Mouse (Mus musculus): ENCODE measurements around the gene Grip1.

Grip1 gene

GRCm38 (mm10) chr10:119558432-119558831, 104.8 kb downstream of the Grip1 start:
- intact Hi-C loops (cut with DNase I) = no loop called here

GRCm38 (mm10) chr10:119564862-119565261, 111.2 kb downstream of the Grip1 start:
- intact Hi-C loops (cut with DNase I) = no loop called here

- intact Hi-C loops (cut with DNase I) = no loop called here
These were observed 119.5 kb downstream of the Grip1 start for GRCm38 (mm10) chr10:119573134-119573533.

GRCm38 (mm10) chr10:119575780-119576179, 122.2 kb downstream of the Grip1 start:
- intact Hi-C loops (cut with DNase I) = no loop called here

- intact Hi-C loops (cut with DNase I) = no loop called here
These were observed 126.4 kb downstream of the Grip1 start for GRCm38 (mm10) chr10:119580024-119580423.

GRCm38 (mm10) chr10:119584666-119585065, 131.0 kb downstream of the Grip1 start:
- intact Hi-C loops (cut with DNase I) = no loop called here

- intact Hi-C loops (cut with DNase I) = no loop called here
These were observed 133.3 kb downstream of the Grip1 start for GRCm38 (mm10) chr10:119586976-119587375.

GRCm38 (mm10) chr10:119596822-119597221, 143.2 kb downstream of the Grip1 start:
- intact Hi-C loops (cut with DNase I) = no loop called here

GRCm38 (mm10) chr10:119607501-119607900, 153.9 kb downstream of the Grip1 start:
- intact Hi-C loops (cut with DNase I) = loop anchor here (10.0 kb wide), 1 partner anchor 203 kb away; no protein-coding TSS in a partner anchor

GRCm38 (mm10) chr10:119608998-119609397, 155.4 kb downstream of the Grip1 start:
- intact Hi-C loops (cut with DNase I) = loop anchor here (10.0 kb wide), 1 partner anchor 204 kb away; no protein-coding TSS in a partner anchor

GRCm38 (mm10) chr10:119610279-119610895, 156.8 kb downstream of the Grip1 start:
- intact Hi-C loops (cut with DNase I) = no loop called here

GRCm38 (mm10) chr10:119612034-119612433, 158.4 kb downstream of the Grip1 start:
- intact Hi-C loops (cut with DNase I) = no loop called here

GRCm38 (mm10) chr10:119614726-119615125, 161.1 kb downstream of the Grip1 start:
- intact Hi-C loops (cut with DNase I) = no loop called here

- intact Hi-C loops (cut with DNase I) = no loop called here
These were observed 161.7 kb downstream of the Grip1 start for GRCm38 (mm10) chr10:119615240-119615885.

GRCm38 (mm10) chr10:119616078-119616477, 162.4 kb downstream of the Grip1 start:
- intact Hi-C loops (cut with DNase I) = no loop called here

GRCm38 (mm10) chr10:119628656-119629055, 175.0 kb downstream of the Grip1 start:
- intact Hi-C loops (cut with DNase I) = no loop called here

GRCm38 (mm10) chr10:119630401-119630800, 176.8 kb downstream of the Grip1 start:
- intact Hi-C loops (cut with DNase I) = no loop called here

GRCm38 (mm10) chr10:119631966-119632365, 178.3 kb downstream of the Grip1 start:
- intact Hi-C loops (cut with DNase I) = no loop called here

- intact Hi-C loops (cut with DNase I) = no loop called here
These were observed 180.9 kb downstream of the Grip1 start for GRCm38 (mm10) chr10:119634544-119634943.

GRCm38 (mm10) chr10:119640534-119640933, 186.9 kb downstream of the Grip1 start:
- intact Hi-C loops (cut with DNase I) = loop anchor here (10.0 kb wide), 2 partner anchors 134 to 164 kb away; no protein-coding TSS in a partner anchor

GRCm38 (mm10) chr10:119641011-119641410, 187.4 kb downstream of the Grip1 start:
- intact Hi-C loops (cut with DNase I) = loop anchor here (10.0 kb wide), 2 partner anchors 134 to 164 kb away; no protein-coding TSS in a partner anchor

GRCm38 (mm10) chr10:119644289-119644688, 190.7 kb downstream of the Grip1 start:
- intact Hi-C loops (cut with DNase I) = loop anchor here (10.0 kb wide), 2 partner anchors 131 to 161 kb away; no protein-coding TSS in a partner anchor

All from adrenal gland (tissue).